Mouse (Mus musculus) cerebellum, adult 9-10 months (tissue): ENCODE measurements around the gene Col11a2.

Experiments used
- DNase-seq: peaks from one replicate; pipeline ENCODE4 v3.0.0; 2022

Col11a2 gene

DNA sequence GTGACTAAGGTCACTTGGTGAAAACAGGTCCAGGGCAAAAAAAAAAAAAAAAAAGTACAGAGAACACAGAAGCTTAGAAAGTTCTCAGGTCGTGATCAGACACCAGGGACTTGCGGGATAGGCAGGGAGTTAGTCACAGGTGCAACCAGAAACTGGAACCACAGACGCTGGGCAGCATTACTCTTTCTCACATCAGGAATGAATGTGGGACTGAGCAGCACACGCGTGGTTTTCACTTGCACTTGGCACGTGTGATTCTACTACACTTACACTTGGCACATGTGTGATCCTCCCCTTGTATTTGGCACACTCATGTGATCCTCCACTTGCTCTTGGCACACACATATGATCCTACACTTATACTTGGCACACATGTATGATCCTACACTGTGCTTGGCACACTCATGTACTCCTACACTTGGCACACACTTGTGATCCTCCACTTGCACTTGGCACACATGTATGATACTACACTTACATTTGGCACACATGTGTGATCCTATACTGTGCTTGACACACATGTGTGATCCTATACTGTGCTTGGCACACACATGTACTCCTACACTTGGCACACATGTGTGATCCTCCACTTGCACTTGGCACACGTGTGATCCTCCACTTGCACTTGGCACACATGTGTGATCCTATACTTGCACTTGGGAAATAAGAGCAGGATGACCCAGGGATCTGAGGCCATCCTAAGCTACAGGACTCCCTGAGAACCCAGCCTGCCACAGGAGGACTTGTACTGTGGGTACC is 68.1 kb downstream of the Col11a2 start:
- no peak for DNase-seq

DNA sequence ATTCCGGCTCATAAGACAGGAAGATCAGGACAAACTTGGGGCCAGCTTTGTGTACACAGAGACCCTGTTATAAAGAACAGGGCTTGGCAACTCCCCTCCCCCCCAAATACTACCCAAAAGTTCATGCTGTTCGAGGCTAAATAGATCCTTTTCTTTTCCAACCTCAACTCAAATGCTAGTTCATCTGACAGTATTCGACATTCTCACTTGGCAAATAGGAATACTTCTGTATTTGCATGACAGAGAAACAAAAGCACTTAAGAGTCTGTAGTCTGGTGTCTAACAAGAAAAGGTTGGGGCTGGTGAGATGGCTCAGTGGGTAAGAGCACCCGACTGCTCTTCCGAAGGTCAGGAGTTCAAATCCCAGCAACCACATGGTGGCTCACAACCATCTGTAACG is 69.2 kb downstream of the Col11a2 start:
- DNase-seq: no peak

DNA sequence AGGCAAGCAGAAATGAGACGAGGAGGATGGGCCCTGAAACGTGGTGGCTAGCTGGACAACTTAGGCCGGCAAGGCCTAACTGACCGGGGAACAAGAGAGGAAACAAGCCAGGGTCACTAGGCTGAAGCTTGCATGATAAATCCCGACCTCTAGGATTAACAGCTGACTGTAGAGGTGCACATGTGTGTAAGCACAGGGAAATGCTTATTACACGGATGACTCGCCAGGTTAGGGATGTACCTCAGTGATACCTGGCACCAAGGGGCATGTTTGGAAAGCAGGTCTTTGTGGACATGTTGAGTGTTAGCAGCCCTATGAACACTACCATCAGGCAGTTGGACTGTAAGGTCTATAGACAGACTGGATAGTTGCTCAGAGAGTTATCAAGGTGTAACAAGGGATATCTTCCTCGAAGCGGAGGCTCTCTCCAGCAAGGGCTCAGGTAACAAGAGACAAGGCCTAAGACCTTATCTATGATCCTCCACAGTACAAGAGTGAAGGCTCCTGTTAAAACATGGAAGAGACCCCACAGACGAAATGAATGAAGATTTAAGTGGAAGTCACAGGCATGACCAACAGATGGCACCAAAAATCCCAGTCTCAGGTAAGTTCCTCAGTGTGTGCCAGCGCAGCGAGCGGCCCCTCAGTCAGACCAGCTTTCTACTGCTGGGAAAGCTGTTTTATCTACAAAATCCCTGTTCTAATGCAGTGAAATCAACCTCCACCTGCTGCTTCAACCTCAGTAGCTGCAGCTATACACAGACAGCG is 70.0 kb downstream of the Col11a2 start:
- peak; percentile 23 for DNase-seq

DNA sequence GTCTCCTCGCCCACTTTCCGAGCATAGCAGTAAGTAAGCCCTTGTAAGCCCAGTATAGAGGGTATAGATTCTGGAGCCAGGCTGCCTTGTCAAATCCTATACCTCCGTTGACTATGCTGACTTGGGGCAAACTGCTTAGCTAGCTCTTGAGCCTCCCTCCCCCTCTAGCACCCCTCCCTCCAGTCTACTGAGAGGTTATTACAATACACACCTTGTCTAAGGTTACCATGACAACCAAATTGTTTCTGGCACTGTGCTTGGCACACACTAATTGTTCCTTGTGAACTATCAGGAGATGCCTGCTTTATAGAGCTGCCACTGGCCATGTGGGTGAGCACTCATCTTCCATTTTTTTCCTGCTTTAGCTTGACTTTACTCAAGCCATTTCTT is 70.6 kb downstream of the Col11a2 start:
- peak; percentile 17 for DNase-seq

DNA sequence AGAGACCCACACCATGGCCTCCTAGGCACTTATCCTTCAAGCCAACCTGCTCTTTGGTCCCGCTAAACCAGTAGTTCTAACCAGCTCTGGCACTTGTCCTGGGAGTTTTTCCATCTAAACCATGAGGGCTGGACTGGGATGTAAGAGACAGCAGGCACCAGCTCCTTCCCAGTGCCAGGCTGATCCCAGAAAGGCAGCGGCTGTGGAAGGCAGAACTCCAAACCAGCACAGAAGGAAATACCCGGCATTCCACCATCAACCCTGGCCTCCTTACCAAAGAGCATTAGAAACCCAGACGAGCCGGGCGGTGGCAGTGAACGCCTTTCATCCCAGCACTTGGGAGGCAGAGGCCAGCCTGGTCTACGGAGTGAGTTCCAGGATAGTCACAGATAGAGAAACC is 71.1 kb downstream of the Col11a2 start:
- DNase-seq: no peak

DNA sequence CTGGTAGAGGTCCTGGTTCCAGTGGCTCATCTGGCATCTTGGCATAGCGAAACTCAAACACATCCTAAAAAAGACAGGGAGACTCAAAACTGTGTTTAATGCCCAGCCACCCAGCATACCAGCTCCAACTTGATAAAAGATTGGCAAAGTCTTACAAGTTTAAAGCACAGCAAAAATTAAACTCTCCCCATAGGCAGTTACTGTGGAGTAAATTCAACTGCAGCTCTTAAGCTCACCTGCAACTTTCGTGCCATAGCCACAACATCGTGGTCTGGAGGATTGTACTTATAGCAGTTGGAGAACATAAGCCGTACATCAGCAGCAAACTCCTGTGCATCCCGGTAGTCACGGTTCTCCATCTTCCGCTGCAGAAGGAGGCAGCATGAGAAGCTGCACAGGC is 74.9 kb downstream of the Col11a2 start:
- no peak for DNase-seq
